Mouse (Mus musculus) macrophage (primary cell): ENCODE results near the gene Rhot1. TPM values are rescaled to one million over a fixed set of nuclear protein-coding genes. Genes with fewer than 3 reads are reported as not detected.

ENCODE experiments used
- H3K27ac ChIP-seq: fragments of 350-480 bp; formaldehyde crosslinking; 2 replicates; pipeline ENCODE4 v1.9.0; 2021
- H3K36me3 ChIP-seq: fragments of 350-480 bp; formaldehyde crosslinking; 2 replicates; pipeline ENCODE4 v1.9.0; 2021; ENCODE audit errors: inconsistent target
- H3K4me3 ChIP-seq: fragments of 350-480 bp; formaldehyde crosslinking; 2 replicates; pipeline ENCODE4 v1.9.0; 2021; ENCODE audit errors: inconsistent target
- H3K79me2 ChIP-seq: fragments of 350-480 bp; formaldehyde crosslinking; 2 replicates; pipeline ENCODE4 v1.9.0; 2021; ENCODE audit errors: inconsistent target
- WGBS: methylation state at CpG from one replicate; pipeline ENCODE4 v1.1.7; 2026; ENCODE audit warnings: inconsistent platforms; ENCODE audit not compliant: missing documents; 5-methylcytosine and 5-hydroxymethylcytosine counted together
- polyA plus RNA-seq: library from polyadenylated mRNA; stranded (reverse); fragments of 250-400 nt; gene quantifications from 3 replicates; pipeline ENCODE4 v1.2.4, GENCODE M21; 2018; ENCODE audit warnings: inconsistent platforms

Rhot1 gene
- polyA plus RNA-seq, 1 experiment from 2014 or later, result 29.4 TPM

DNA sequence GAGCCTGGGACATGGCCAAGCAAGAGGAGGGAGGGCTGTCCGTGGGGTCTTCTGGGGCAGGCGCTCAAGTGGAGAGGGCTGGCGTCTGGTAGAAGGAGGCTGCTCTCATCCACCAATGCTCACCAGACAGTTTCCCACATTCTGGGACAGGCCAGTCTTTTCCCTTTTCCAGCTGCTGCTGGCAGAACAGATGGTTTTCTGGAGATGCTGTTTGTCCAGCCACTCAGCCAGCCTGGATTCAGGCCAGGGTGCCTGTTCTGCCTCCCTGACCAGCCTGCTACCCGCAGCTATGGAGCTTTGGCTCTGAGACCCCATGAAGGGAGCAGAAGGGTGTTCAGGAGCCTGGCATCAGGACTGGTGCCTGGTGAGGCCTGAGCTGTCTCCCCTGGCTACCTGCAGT, 102.5 kb downstream of the Rhot1 start:
- Histone ChIP-seq H3K36me3 (no peaks in the 10 kb centered on the region), H3K4me3 (no peak overlapping the region), H3K27ac (no peak overlapping the region), H3K79me2 (no peaks in the 10 kb centered on the region)
- WGBS, result 84% methylated on average over 4 of the region's 4 CpGs

DNA sequence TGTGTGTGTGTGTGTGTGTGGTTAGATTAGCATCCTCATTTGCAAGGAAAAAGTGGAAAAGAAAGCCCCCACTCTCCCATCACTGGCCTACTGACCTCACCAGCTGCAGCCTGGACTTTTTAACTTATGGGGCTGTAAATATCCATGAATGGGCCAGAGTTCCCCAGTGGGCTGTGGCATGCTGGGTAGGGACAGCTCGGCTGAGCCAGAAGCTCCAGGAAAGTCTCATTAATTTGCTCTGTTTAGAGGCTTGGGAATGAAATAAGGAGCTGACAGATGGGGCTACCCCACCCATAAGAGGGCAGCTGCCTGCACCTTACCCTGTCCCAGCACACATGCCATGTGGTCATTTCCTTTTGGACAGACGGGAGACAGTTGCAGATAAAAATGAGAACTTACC, 103.2 kb downstream of the Rhot1 start:
- 78% methylated on average over 2 of the region's 2 CpGs for WGBS
- H3K4me3 ChIP-seq, result no peak overlapping the region
- H3K79me2 ChIP-seq, result no peaks in the 10 kb centered on the region
- no peaks in the 10 kb centered on the region for H3K36me3 ChIP-seq
- no peak overlapping the region for H3K27ac ChIP-seq

DNA sequence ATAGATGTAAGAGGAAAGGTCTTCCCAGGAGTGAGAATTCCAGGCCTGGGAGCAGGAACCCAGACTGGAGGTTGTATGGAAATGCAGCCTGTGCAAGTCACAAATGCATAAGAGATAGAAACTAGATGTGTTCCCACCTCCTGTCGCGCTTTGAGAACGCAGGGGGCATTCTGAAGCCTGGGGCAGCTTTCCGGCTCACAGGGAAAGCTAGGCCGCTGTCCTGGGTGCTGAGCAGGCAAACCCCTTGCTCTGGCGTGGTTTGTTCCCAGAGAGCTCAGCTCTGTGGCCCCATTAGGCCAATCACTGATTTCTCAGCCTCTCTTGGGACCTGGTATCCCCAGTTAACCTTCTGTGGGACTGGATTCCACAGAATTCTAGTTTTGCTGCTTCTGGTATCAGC, 103.7 kb downstream of the Rhot1 start:
- Histone ChIP-seq H3K36me3 (no peaks in the 10 kb centered on the region), H3K27ac (no peak overlapping the region), H3K79me2 (no peaks in the 10 kb centered on the region), H3K4me3 (no peak overlapping the region)
- WGBS, result 49% methylated on average over 6 of the region's 6 CpGs

DNA sequence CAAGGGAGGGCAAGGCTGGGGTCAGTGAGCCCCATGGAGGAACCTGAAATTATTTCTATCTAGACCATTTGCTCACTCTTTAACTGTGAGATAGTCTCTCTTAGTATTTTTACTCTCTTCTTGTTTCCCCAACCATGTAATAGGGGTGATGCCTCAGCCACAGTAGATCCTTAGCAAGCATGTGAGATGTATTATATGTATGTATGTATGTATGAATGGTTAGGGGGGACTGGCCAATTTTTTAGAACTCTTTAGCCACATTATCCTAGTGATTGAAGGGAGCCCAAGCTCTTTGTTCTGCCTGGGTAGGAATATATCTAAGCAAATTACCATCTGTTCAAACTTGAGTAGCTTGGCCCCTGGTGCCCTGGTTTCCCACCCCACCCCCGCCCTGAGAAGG, 104.6 kb downstream of the Rhot1 start:
- Histone ChIP-seq H3K36me3 (no peaks in the 10 kb centered on the region), H3K4me3 (no peak overlapping the region), H3K27ac (no peak overlapping the region), H3K79me2 (no peaks in the 10 kb centered on the region)
- WGBS, result 91% methylated on average over 1 of the region's 1 CpGs

DNA sequence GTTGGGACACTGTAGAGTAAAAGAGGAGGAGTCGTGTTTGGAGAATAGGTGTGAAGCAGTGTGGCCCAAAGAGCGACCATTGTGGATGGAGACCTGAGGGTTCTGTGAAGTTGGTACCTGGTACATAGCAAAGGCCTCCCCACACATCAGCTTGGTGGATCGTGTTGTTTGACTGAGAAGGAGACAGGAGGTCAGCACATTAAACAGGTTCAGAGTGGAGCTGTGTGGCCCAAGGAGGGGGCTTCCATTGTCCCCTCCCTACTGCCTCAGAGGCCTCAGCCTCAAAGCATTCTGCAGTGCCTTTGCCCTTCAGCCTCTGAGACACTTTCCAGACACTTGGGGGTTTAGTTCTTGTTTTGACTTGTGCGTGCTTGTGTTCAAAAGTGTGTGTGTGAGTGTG, 105.1 kb downstream of the Rhot1 start:
- Histone ChIP-seq H3K27ac (no peak overlapping the region), H3K4me3 (no peak overlapping the region), H3K36me3 (no peaks in the 10 kb centered on the region), H3K79me2 (no peaks in the 10 kb centered on the region)
- 85% methylated on average over 3 of the region's 4 CpGs for WGBS

DNA sequence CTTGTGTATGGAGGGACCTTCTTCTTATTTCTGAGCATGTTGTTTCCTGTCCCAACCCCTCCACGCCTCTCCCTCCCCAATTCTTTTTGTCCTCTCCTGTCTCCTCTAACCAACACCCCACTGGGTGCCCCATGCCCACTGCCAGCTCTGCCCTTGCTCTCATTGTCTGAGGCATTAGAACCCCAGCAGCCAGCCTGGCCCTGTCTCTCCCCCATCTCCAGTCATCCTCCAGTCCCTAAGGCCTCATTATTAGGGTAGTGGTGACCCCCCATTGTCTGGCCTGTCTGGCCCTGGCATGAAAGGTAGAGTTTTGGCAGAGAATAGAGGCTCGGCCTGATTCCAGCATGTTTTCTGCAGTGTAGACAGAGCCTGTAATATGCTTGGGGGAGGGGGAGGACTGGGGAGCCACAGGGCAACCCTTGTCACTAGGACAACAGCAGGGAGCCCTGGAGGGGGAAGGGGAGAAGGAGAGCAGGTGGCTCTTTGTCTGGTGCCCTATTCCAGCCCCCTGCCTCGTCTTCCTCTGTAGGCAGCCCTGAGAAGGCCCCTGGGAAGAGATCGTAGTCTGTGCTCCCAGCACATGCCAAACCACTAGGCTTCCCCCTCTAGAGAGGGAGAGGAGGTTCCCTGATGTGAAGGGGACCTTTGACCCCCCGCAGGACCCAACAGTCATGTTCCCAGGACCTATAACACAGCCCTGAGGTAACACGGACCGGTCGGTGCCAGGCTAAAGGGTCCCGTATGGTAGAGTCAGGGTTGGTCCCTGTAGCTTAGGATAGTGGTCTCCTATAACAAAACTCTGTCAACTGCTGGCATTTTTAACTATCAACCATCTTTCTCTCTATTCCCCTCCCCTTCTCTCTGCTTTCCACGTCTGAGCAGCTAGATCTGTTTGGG, 107.2 kb downstream of the Rhot1 start:
- no peak overlapping the region for H3K27ac ChIP-seq
- no peaks in the 10 kb centered on the region for H3K36me3 ChIP-seq
- no peak overlapping the region for H3K4me3 ChIP-seq
- 80% methylated on average over 10 of the region's 10 CpGs for WGBS
- H3K79me2 ChIP-seq, result no peaks in the 10 kb centered on the region

Other genes starting within 250 kb of the Rhot1 start
- 27.8 to 53.2 TPM (median 43.3 TPM) in 3 replicates for gene Utp6, start 246.6 kb upstream of the Rhot1 start, polyA plus RNA-seq
- gene Suz12, start 215.9 kb upstream of the Rhot1 start, polyA plus RNA-seq, result 19.6 to 30.9 TPM (median 24.4 TPM) in 3 replicates
- gene Crlf3, start 128.0 kb upstream of the Rhot1 start, polyA plus RNA-seq, result 27.5 to 59.0 TPM (median 37.3 TPM) in 3 replicates
- gene Atad5, start 119.6 kb upstream of the Rhot1 start, polyA plus RNA-seq, result 1.5 to 6.1 TPM (median 1.9 TPM) in 3 replicates
- gene Tefm, start 66.8 kb upstream of the Rhot1 start, polyA plus RNA-seq, result 7.9 to 16.0 TPM (median 9.1 TPM) in 3 replicates
- gene Adap2, start 54.9 kb upstream of the Rhot1 start, polyA plus RNA-seq, result 54.5 to 101 TPM (median 85.2 TPM) in 3 replicates
- gene Rnf135, start 25.2 kb upstream of the Rhot1 start, polyA plus RNA-seq, result 8.8 to 30.5 TPM (median 15.2 TPM) in 3 replicates
- gene Rhbdl3, start 91.9 kb downstream of the Rhot1 start, polyA plus RNA-seq, result 0.03 TPM in 1 of 3 replicates, not detected in the others
- 7.2 to 10.3 TPM (median 9.5 TPM) in 3 replicates for gene 5730455P16Rik, start 169.0 kb downstream of the Rhot1 start, polyA plus RNA-seq
- gene Zfp207, start 174.3 kb downstream of the Rhot1 start, polyA plus RNA-seq, result 96.5 to 123 TPM (median 112 TPM) in 3 replicates
- gene Psmd11, start 219.6 kb downstream of the Rhot1 start, polyA plus RNA-seq, result 45.9 to 68.5 TPM (median 63.3 TPM) in 3 replicates